Mouse (Mus musculus) testis, postnatal 14 days (tissue): Measurements from ENCODE around the gene Natd1.

Experiments
- DNase-seq: peaks from one replicate; pipeline ENCODE4 v3.0.0; 2021; ENCODE audit warnings: low spot score

The Natd1 gene

DNA sequence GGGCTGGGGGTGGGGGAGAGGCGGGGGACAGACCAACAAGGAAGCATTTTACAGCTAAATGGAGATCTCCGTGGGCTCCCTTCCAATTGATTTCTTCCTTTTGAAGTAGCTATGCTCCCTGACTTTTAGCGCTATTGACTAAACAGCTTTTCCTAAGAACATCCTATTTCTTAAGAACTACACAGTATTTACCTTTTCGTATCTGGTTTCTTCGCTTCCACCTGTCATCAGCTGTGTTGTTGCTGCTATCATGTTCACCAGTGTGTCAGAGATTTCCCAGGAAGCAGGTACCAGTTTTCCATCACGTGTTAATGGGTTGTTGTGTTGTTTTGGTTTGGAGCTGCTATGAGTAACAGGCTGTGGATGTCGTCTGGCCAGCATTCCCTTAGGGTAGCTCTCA, at the start of gene Natd1:
TSS of gene Natd1 (minus strand) at position 260 of the 400 bp plus-strand sequence.
- no peak for DNase-seq

DNA sequence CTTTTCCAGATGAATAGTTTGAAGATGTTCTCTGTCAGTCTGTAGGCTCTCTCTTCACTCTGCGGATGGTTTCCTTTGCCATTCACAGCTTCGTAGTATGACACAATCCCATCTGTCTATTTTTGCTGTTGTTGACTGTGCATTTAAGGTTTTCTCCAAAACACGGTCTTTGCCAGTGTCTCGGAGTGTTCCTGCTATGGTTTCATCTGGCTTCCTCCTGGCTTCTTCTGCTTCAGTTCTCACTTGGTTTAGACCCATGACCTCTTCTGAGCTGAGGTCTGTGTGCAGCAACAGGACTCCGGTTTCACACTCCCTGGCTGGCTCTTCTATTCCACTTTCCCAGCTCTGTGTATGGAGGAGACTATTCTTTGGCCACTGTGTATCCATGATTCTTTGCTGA, 48.2 kb upstream of the Natd1 start:
- DNase-seq = no peak

DNA sequence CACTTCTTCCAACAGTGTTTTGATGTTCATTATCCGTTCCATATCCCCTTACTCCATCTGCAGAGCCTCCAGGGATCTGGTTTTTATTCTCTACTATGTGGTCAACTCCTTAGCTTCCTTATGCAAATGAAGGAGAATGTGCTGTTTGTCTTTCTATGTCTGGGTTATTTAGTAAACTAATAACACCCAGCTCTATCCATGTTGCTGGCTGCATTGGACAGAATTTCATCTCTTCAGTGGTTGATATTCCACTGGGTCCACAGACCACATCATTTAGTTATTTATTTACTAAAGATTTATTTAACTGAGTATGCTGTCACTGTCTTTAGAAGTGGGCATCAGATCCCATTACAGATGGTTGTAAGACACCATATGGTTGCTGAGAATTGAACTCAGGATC, 46.6 kb upstream of the Natd1 start:
- no peak for DNase-seq

DNA sequence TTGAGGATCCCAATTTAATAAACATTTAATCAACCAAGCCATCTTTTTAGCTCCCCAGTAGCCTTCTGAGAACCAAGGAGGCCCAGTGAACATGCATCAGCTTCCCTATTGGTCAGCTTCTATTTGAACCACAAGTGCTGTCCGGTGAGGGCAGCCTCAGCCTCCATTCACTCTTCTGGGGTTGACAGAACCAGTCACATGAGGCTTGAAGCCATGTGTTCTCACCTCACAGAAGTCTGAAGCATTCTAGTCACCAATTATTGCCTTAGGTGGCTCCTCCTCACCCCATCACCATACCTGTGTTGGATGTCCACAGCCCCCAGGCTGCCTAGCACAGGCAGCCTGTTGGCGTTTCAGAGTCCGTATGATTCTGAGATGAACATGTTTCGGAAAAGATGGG, 44.4 kb upstream of the Natd1 start:
- no peak for DNase-seq

DNA sequence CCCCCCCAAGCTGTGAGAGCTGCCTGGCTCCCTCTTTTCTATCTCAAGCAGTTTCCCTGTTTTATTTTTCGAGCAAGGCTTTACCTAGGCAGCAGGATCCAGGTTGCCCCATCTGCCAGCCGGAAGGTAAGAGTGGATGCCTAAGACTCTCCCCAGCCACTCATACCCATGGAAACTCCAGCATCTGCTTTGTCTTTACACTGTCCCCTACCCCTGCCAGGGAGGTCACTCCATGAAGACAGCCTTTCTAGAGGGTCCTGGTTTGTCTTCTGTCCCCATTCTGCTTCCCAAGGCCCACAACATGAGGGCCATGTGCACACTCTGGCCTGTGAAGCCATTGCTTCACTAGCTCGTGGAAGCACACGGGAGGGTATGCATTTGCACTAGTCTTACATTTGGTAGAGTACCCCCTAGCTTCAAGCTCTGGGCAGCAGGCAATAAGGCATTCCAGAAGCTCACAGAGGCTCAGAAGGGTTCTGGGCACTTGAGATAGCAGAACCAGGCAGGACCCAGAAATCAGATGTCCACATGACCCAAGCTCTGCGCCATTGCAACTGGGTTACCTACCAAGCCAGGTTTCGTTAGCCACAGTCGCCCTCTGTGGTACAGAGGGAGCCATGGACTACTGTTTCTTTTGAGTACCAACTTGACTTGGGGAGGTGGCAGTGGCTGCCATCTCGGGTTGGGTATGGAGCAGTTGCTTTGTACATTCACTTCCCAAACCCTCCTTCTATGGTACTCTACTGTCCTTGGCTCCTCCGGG, 41.3 kb upstream of the Natd1 start:
- DNase-seq = no peak

DNA sequence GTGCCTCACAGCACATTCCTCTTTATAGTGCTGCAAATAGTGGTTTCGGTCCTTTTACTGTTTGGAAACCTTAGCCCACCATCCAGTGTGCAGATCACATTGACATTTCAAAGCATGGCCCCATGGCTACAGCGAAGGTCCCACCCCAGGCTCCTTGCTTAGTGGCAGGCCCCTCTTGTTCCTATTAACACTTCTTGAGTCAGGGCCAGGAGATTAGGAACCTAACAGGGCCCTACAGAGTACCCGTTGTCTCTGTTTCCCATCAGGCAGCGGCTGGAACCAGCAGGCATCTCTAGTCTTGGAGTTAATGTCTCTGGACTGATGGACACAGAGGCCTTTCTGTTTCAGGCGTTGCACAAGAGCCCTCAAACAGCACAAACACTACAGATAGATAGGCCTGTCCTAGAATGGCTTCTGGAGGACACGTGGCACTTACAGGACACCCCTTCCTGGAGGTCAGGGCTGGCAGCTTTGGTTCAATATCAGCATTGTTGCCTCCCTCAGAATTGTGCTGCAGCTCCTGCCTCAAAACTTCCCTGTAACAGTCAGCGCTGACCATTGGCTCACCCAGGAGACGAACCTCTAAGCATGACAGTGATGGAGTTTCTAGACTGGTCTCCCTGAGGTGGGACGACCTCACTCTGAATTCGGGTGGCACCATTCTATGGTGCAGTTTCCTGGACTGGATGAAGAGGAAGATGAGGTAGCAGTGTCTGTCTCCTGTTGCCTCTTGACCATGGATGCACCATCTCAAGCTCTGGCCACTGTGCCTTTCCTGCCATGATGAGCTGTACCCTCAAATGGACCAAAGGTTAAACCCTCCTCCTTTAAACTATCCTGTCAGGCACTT, 39.9 kb upstream of the Natd1 start:
- DNase-seq = no peak

DNA sequence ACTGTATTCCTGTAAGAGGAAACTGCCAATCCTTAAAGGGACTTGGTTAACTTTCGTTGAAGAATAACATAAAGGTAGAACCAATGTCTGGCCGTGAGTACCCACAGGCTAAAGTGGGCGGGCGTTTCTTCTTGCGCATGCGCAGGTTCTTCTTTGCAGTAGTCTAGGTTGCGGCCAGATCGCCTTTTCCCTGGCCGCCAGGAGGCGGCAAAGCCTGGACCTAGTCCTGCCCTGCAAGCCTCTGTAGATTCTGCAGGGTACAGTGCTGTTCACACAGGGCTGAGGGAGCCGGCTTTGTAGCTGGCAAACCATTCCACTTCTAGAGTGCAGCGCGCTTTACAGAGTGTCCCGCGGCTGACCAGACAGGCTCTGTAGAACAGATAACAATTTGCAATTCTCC, 39.3 kb upstream of the Natd1 start:
- peak; percentile 80 for DNase-seq

DNA sequence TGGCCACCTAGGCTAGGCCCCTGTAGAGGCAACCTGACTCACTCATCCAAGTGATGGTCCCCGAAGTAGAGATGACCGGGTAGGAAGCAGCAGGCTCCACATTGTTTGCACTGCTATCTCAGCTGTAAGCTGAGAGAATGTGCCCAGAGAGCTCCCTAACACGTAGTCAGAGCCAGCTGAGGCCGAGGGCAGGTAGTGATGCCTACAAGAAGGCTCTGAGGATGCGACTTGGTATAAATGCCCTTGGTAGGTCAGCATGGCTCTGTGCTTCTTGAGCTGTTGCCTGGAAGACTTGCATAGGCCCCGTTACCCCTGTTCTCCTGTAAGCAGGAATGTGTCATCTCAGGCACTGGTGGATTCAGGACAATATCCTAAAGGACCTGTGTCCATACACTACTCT, 38.4 kb upstream of the Natd1 start:
- no peak for DNase-seq

DNA sequence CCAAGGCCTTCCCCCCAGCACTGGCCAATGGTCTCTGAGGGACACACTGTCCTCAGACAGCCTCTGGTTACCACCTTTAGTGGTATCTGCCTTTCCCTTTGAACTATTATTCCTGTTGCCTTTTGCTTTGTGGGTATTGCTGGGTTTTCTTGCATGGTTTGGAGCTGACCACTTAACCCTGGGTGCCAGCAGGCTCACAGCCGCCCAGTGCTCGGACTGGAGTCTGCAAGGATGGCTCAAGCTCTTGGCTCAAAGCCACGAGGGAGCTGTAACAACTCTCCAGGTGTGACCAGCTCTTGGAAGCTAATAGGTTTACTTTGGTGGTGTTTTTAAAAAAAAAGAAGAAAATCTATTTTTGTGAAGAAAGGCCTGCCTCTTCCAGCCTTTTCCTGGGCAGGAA, 37.8 kb upstream of the Natd1 start:
- DNase-seq = no peak

DNA sequence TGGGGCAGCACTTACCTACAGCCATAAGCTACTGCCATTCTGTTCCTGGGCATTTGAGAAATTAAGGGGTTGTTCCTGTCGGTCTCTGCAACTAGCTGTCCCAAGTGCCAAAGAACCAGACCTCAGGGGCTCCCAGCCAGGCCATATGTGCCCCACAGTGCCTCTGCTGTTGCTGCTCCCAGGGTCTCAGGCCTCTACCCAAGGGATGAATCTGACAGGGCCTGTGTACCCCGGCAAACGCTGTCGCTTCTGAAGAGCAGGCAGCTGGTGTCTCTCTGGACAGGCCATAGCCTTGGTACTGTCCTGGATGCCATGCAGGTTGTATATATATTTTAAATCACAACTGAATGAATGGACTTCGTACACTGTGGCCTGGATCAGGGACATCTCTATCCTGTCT, 37.3 kb upstream of the Natd1 start:
- no peak for DNase-seq

DNA sequence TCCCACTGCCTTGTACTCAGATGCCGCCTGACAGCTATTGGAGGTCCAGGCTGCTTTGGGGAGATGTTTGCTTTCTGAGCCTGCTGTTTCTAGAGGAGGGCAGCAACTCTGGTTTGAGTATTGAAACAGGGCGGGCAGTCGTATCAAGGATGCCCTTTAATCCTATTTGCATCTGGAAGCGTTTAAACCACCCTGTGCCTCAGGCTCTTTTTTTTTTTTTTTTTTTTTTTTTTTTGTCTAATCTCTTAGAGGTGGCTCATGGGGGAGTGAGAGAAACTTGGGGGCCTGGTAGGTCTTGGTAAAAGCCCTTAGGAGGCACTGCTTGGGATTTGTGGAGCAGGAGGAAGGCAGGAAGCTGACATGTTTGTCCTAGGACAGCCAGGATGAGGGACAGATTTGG, 30.5 kb upstream of the Natd1 start:
- no peak for DNase-seq

DNA sequence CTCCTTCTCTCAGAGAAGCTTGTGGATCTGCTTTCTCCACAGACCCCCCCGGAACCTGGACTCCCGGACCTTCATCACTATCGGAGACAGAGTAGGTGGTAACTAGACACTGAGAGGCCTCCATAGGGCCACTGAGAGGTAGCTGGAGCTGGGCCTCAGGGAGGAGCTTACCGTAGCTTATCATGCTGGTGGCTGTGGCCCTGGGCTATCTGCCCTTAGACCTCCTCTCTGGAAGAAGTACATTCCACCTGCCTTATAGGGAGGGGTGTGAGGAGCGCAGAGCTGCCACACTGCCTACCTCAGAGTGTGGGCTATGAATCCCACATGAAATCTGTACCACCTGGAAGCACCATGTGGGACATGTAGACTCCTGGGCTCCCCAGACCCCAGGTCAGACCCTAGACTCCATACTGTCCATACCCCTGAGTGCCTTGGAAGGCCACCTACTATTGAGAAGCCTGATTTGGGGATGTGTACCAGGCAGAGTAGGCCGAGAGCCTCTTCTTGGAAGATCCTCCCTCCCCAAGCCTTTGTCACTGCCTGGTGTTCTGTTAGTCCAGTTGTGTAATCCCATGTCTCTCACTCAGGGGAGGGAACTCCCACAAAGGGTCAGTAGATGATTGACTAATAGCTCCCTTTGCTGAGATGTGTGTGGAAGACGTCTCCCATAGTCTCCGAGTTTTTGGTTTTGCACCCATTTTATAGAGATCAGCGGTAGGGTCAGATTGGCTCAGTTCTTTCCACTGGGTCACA, 27.9 kb upstream of the Natd1 start:
- no peak for DNase-seq

DNA sequence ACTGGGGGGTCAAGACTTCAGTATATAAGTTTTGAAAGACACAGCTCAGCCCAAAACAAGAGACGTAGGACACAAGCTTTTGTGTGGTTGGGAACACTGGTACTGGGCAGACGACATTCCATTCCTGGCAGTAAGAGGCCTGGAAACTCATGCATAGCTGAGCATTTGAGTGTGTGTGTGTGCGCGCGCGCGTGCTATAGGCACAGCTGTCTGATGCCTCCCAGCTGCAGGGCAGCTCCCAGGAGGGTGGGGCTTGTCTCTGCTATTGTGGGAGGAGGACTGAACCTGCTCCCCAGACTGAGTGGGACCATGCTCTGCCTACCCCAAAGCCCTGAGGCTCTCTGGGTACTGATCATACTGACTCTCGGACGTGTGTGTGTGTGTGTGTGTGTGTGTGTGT, 26.8 kb upstream of the Natd1 start:
- DNase-seq = no peak

DNA sequence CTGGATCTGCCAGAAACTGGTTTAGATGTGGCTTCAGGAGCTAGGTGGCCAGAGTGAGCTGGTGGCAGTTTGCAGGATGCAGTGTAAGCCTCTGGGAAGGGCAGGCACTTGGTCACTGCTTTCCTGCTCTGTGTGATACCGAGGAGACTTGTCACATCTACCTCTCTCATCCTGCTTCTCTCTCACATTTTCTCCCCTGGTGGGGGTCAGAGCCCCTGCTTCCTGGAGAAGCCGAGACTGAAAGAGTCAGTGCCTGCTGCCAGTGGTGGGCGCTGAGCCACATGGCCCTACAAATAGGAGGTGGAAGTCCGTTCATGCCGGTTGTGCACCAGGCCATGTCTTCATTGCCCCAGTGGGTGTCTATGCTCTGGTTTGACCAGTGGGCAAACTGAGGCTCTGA, 26.0 kb upstream of the Natd1 start:
- DNase-seq = no peak

DNA sequence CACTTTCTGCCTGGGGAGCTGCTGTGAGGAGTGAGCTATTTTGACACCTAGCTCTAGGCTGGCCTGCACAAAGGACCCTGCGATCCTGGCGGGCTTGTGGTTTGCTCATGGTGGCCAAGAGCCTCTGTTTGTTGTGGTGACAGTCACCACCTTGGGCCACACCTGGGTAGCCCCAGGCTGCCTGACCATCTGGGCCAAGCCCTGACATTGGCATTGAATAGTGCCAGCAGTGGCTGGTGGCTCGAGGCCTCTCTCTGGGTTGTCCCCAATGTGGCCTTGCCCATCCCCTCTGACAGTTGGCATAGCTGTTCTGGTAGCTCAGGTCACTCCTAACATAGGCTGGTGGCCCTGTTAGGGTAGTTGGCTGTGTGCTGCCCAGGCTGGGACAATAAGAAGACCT, 24.9 kb upstream of the Natd1 start:
- DNase-seq = no peak

DNA sequence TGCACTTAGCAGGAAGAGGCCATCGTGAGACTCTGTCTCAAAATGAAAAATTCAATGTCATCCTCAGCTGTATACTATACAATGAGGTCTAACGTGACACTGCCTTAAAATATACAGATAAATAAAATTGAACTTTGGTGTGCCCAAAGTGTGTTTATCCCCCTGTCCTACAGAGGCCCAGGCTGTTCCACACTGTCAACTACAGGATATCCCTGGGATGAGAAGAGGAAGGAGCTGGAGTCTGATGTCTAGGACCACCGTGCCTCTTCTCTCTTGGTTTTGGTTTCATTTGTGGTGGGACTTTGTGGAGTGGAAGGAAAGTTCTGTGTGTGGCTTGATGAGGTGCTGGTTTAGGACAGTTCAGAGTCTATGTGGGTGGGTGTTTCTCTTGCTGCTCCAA, 23.1 kb upstream of the Natd1 start:
- no peak for DNase-seq

DNA sequence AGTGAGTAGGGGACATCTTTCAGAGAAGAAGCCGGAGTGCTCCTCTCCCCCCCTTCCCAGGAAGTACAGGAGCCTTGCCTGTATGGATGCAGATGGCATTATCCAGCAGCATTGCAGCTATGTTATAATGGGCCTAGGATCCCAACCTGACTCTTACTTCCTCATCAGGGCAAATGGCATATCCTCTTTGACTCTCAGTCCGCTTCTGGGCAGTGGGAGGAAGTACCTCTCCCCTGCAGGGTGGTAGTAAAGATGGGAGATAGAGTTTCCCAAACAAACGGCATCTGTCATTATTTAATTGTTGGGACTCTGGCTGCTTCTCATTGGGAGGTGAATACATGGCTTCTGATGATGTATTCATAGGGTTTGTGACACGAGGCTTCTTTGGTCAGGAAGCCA, 21.4 kb upstream of the Natd1 start:
- no peak for DNase-seq

DNA sequence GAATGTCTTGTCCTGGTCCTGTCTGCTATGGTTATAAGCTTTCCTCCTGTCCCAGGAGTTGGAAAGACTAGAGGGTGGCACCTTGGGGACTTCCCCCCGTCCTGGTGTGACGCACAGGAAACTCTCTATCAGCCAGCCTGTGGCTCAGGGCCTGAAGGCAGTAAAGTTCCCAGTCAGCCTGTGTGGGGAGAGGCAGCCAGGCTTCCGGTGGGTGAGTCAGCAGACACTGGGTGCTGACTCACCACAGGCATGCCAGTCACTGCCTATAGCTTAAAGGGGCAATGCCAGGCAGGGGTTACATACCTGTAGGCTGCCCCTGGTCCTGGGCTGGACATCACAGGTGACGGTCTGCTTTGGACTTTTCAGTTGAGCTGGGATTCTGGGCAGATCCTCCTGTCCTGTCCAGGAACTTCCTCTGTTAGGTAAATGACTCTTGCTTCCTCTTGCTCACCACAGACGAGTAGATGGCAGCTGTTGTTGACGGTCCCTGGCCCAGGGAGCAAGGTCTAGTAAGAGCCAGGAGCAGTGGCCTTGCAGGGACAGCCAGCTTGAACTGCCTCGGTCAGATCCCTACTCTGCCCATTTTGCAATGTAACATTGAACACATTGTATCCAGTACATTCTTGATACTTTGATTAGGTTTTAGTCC, 20.9 kb upstream of the Natd1 start:
- no peak for DNase-seq

DNA sequence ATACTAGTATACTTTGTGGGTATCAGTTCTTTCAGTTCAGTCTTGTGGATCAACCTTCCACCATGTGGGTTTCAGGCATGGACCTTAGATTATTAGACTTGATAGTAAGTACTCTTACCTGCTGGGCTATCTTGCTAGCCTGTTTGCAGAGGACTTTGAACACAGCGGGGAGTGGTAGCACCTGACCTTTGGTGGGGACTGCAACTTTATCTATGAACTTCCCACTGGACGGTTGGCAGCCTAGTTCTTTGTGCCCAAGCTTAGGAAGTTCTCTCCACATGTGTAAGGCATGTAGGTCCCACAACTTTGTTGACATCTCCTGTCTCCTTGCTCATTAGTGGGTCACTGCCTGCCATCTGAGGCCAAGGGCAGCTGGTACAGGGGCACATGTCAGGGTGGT, 20.2 kb upstream of the Natd1 start:
- no peak for DNase-seq

DNA sequence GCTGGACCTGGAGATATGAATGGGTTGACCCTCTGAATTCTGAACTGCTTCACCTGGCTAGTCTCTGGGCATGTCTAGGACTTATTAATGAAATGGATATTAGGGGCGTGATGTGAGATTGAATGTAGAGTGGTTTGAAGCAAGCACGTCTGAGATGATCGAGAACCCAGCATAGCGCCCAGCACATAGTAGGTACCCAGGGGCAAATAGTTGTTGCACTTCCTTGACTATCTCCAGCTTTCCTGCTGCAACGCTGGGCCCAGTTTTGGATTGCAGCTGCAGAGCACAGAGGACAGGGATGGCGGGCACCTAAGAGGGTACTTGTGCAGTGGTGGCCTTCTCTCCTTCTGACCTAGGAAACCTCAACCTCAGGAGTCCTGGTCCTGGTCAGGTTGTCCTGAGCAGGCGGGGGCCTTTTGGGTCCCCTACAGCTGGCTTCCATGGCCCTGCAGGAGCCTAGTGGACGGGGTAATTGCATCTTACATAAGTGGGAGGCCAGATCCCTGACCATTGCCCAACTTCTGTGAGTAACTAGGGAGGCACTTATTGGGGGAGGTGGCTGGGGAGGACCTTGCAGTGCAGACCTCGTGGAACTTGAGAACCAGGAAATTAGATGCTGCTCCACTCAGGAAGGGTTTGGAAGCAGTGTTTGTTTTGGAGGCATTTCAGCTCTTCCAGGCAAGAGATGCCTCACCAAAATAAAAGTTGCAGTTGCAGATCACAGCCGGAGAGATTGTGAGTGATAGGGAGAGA, 18.8 kb upstream of the Natd1 start:
- DNase-seq = no peak

DNA sequence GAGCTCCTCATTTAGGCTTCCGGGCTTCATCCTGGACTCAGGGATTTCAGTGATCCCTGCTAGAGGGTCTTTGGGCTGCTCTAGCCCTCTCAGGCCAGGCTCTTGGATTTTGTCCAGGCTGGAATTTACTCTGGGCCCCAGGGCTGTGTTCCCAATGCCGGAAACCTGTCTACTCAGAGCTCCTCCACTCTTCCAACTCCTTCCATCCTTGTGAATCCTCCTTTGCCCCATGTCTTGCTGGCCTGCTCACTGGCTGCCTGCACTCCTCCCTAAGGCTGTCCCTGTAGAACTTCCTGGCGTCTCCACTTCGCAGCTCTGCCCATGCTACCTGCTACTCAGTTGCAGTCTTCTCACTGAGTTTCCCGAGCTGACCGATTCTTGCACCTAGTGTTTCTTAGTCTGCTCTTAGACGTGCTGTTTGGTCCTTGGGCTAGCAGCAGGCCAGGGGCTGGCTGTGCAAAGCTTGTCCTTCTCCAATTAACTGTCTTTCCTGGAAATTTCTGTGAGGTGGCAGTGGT, 18.0 kb upstream of the Natd1 start:
- no peak for DNase-seq
